Mouse (Mus musculus) midbrain, embryonic 16.5 days (tissue): ENCODE data around the gene Dcaf5. TPM values are rescaled to one million over a fixed set of nuclear protein-coding genes. Genes with fewer than 3 reads are reported as not detected.

Experiments used
- ATAC-seq: fragments of 200-750 bp; cut with Nextera tagmentation; 2 replicates; pipeline ENCODE4 v1.8.0; 2017; ENCODE audit warnings: moderate TSS enrichment
- H3K27ac ChIP-seq: fragments of 300-500 bp; sonication (generic); 2 replicates; pipeline ENCODE4 v1.5.1; 2014; ENCODE audit warnings: mild to moderate bottlenecking, low read length, mixed read lengths
- H3K27me3 ChIP-seq: fragments of 300-500 bp; sonication (generic); 2 replicates; pipeline ENCODE4 v1.6.1; 2014; ENCODE audit warnings: low read depth, low read length, mixed read lengths; ENCODE audit not compliant: control insufficient read depth, insufficient read depth
- H3K36me3 ChIP-seq: fragments of 300-500 bp; sonication (generic); 2 replicates; pipeline ENCODE4 v1.6.1; 2014; ENCODE audit warnings: mild to moderate bottlenecking, low read length, moderate library complexity, mixed read lengths; ENCODE audit not compliant: control insufficient read depth, insufficient read depth
- H3K4me1 ChIP-seq: fragments of 300-500 bp; sonication (generic); 2 replicates; pipeline ENCODE4 v1.6.1; 2014; ENCODE audit warnings: mild to moderate bottlenecking, low read length, mixed read lengths; ENCODE audit not compliant: control insufficient read depth, insufficient read depth
- H3K4me2 ChIP-seq: fragments of 300-500 bp; sonication (generic); 2 replicates; pipeline ENCODE4 v1.6.1; 2014; ENCODE audit warnings: mild to moderate bottlenecking, low read length, mixed read lengths
- H3K4me3 ChIP-seq: fragments of 300-500 bp; sonication (generic); 2 replicates; pipeline ENCODE4 v1.5.1; 2014; ENCODE audit warnings: low read depth, mild to moderate bottlenecking, low read length, moderate library complexity, mixed read lengths
- H3K9ac ChIP-seq: fragments of 300-500 bp; sonication (generic); 2 replicates; pipeline ENCODE4 v1.6.1; 2014; ENCODE audit warnings: low read depth, low read length, mixed read lengths
- H3K9me3 ChIP-seq: fragments of 300-500 bp; sonication (generic); replicated peaks from 2 replicates; pipeline ENCODE4 v1.6.1; 2014; ENCODE audit warnings: mild to moderate bottlenecking, low read length, mixed read lengths; ENCODE audit not compliant: control insufficient read depth, poor library complexity, severe bottlenecking
- WGBS: fragments of 180-500 bp; shearing (Covaris S2); extraction: QIAGEN DNeasy Blood & Tissue Kit; methylation state at CpG from one replicate; pipeline ENCODE4 v1.1.7; 2014; 5-methylcytosine and 5-hydroxymethylcytosine counted together
- polyA plus RNA-seq: library from polyadenylated mRNA; unstranded; fragments of >200 nt; fragmentation: Nextera tagmentation; extraction: Ambion mirVana; gene quantifications from 2 replicates; pipeline ENCODE4 v1.2.1, GENCODE M21; 2015

Gene Dcaf5
- polyA plus RNA-seq, 1 experiment from 2014 or later, result 25.0 TPM

DNA sequence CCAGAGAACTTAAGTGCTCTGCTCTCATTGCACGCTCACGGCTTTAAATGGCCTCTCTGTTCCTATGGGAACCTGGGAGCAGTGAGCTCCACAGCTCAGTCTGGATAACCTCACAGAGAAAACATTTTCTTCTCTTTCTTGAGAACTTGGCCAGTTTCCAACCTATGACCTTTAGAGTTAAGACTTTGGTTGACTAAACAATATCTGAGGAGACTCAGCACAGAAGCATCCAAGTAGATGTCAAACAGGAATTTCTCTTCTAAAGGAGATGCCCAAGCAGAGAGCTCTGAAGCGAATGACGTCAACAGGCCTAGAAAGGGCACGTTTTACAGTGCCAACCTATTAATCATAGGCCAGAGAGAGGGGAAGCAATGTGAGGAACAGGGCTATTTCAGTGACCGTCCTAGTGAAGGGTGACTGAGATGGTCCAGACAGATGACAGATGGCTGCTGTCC is 91.6 kb downstream of the Dcaf5 start:
- no peak overlapping the region for H3K4me2 ChIP-seq
- H3K27ac ChIP-seq, result no peak overlapping the region
- H3K4me3 ChIP-seq, result no peak overlapping the region
- no peak overlapping the region for H3K9ac ChIP-seq
- H3K4me1 ChIP-seq, result no peaks in the 10 kb centered on the region
- peaks cover 11% of the 10 kb centered on the region for H3K36me3 ChIP-seq
- 0 out of 2 replicates have a peak, but pooled peaks have one; percentile 45 for ATAC-seq
- H3K27me3 ChIP-seq, result no peaks in the 10 kb centered on the region
- no peaks in the 10 kb centered on the region for H3K9me3 ChIP-seq
- whole genome bisulfite sequencing, result 72% methylated on average over 6 of the region's 6 CpGs

DNA sequence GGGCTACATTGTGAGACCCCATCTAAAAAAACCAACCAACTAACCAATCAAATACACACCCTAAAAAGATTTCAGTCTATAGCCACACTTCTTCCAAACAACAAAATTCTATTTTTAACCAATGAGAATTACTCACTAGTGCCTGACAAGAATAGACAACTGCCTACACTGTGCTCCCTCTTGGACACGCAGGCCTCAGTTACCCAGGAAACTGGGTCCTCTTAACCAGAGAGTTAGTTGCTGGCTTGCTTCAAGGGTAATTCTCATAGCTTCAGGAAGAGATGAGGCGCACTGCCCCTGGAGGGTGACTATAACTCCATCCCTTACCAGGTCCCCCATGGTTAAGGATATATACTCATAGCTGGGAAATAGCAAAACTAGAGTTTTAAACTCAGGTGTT is 95.5 kb downstream of the Dcaf5 start:
- no peak overlapping the region for H3K4me3 ChIP-seq
- H3K27me3 ChIP-seq, result no peaks in the 10 kb centered on the region
- H3K9ac ChIP-seq, result no peak overlapping the region
- WGBS, result 97% methylated on average over 2 of the region's 2 CpGs
- H3K27ac ChIP-seq, result no peak overlapping the region
- H3K4me2 ChIP-seq, result no peak overlapping the region
- no peaks in the 10 kb centered on the region for H3K4me1 ChIP-seq
- no peaks in the 10 kb centered on the region for H3K9me3 ChIP-seq
- no peak for ATAC-seq
- peaks cover 25% of the 10 kb centered on the region for H3K36me3 ChIP-seq

DNA sequence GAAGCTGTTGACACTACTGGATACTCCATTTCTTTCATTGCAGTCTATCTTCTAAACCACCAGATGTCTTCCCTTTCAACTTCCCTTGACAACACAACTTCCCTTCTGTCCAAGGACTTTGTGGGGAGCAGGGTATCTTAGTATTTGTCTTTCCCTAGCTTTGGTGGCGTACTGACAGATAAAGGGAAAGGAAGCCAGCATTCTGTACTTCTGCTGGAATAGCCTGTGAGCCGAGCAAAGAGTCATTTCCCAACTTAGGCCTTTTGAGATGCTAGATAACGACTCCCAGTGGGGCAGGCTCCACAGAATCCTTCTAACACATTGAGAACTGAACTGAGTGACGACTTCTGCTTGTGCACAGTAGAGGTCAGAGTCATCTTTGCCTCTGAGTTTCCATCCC is 102.2 kb downstream of the Dcaf5 start:
- H3K36me3 ChIP-seq, result peaks cover 12% of the 10 kb centered on the region
- WGBS, result 68% methylated on average over 4 of the region's 4 CpGs
- no peak for ATAC-seq

DNA sequence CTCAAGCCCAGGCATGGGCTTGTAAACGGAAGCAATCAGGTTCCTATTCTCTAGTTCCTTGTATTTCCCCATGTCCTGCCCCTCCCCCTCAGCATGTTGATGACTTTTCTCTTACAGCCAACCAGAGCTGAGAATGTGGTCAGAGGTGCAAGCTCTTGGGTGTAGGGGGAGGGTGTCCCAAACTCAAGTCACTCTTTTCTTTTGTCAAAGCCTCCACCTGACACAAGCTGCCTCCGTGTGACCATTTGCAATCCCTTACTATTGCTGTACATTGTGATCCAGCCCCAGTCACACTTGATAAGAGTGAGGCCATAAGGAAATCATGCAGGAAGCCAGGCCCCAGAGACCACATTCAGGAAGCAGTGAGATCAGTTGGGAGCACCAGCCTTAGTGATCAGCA is 104.8 kb downstream of the Dcaf5 start:
- Histone ChIP-seq H3K27me3 (no peaks in the 10 kb centered on the region), H3K9me3 (no peaks in the 10 kb centered on the region), H3K4me2 (no peak overlapping the region), H3K27ac (no peak overlapping the region), H3K36me3 (no peaks in the 10 kb centered on the region), H3K4me3 (no peak overlapping the region), H3K9ac (no peak overlapping the region), H3K4me1 (no peaks in the 10 kb centered on the region)
- ATAC-seq, result no peak
- WGBS, result 14% methylated on average over 2 of the region's 2 CpGs

More for the DNA sequence above, 102.2 kb downstream of the Dcaf5 start:
- Histone ChIP-seq H3K9ac (no peak overlapping the region), H3K4me1 (no peaks in the 10 kb centered on the region), H3K27ac (no peak overlapping the region), H3K27me3 (no peaks in the 10 kb centered on the region), H3K9me3 (no peaks in the 10 kb centered on the region), H3K4me2 (no peak overlapping the region), H3K4me3 (no peak overlapping the region)

DNA sequence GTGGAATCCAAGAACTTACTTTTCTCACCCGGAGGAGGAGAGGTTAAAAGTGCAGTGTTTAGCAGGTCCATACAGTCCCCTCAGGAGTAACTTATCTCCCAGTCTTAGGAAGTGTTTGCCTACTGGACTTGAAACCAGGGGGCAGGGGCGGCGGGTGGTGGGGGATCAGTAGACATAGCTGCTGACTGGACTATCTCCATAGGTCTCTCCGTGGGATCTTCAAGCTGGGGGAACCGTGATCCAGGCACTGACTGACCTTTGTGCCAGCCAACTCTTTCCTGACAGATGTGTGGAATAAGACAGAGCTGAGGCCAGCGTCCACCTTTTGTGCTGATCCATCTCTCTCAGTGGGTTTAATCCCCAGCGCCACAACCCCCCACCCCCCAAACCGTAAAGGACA is 105.6 kb downstream of the Dcaf5 start:
- Histone ChIP-seq H3K4me3 (no peak overlapping the region), H3K9me3 (no peaks in the 10 kb centered on the region), H3K4me1 (no peaks in the 10 kb centered on the region), H3K27ac (no peak overlapping the region), H3K36me3 (no peaks in the 10 kb centered on the region), H3K9ac (no peak overlapping the region), H3K4me2 (no peak overlapping the region), H3K27me3 (no peaks in the 10 kb centered on the region)
- 63% methylated on average over 8 of the region's 8 CpGs for WGBS
- ATAC-seq, result no peak

DNA sequence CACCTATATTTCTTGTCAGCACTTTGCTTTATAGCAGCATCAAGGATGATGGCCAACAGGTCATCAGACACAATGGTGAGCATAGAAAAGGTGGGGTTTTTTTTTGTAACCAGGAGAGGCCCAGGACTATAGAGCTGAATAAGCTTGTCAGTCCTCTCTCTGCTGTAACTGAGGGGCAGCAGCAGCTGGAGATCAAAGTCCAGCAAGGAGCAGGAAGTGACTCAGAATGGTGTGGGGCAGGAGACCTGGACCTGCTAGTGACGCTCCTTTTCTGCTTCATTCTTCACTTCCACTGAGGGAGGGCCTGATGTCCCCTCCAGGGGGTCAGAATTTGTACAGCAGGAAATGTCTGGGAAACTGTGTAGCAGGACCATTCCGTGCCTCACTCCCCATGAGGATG is 106.8 kb downstream of the Dcaf5 start:
- Histone ChIP-seq H3K4me3 (no peak overlapping the region), H3K9me3 (no peaks in the 10 kb centered on the region), H3K4me1 (no peaks in the 10 kb centered on the region), H3K27ac (no peak overlapping the region), H3K4me2 (no peak overlapping the region), H3K36me3 (no peaks in the 10 kb centered on the region), H3K9ac (no peak overlapping the region), H3K27me3 (no peaks in the 10 kb centered on the region)
- ATAC-seq, result no peak
- 60% methylated on average over 2 of the region's 2 CpGs for WGBS

DNA sequence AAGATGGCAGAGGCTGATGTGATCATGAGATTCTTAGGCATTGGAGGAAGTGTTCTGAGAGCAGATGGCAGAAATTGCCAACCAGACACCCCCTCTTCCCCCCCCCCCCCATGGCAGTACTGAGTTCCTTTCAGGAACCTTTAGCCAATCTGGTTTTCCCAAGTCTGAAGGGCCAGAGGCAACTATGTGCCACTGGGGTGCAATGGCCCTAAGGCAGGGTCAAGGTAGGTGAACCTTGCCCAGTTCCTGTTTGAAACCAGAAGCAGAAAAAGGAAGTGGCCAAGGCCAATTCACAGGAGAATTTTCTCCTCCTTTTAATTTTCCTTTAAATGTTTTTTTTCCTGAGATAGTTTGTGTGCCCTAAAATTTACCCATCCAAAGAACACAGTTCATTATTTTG is 110.4 kb downstream of the Dcaf5 start:
- no peaks in the 10 kb centered on the region for H3K36me3 ChIP-seq
- no peaks in the 10 kb centered on the region for H3K27me3 ChIP-seq

DNA sequence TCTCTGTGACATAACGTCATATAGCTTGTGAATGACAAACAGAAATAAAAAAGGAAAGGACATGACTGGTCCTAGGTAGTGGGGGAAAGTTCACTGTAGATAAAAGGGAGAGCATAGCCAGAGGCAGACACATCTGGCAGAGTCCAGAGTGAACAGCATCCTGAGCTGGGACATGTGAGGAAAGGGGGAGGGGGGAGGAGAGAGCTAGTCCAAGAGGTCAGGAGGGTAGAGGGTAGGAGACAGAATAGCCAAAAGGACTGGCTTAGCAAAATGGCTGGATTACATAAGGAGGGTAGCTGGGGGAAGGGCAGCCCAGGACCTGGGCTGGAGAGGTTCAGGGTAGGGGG is 111.6 kb downstream of the Dcaf5 start:
- no peak overlapping the region for H3K4me3 ChIP-seq
- H3K27me3 ChIP-seq, result no peaks in the 10 kb centered on the region
- no peak overlapping the region for H3K4me2 ChIP-seq
- no peak overlapping the region for H3K27ac ChIP-seq
- H3K36me3 ChIP-seq, result no peaks in the 10 kb centered on the region
- no peaks in the 10 kb centered on the region for H3K9me3 ChIP-seq
- ATAC-seq, result no peak
- H3K4me1 ChIP-seq, result no peaks in the 10 kb centered on the region
- no peak overlapping the region for H3K9ac ChIP-seq
- 58% methylated on average over 1 of the region's 1 CpGs for WGBS

More for the DNA sequence above, 110.4 kb downstream of the Dcaf5 start:
- no peak overlapping the region for H3K4me2 ChIP-seq
- H3K27ac ChIP-seq, result no peak overlapping the region
- H3K9ac ChIP-seq, result no peak overlapping the region
- no peak overlapping the region for H3K4me3 ChIP-seq
- ATAC-seq, result no peak
- H3K9me3 ChIP-seq, result no peaks in the 10 kb centered on the region
- no peaks in the 10 kb centered on the region for H3K4me1 ChIP-seq

DNA sequence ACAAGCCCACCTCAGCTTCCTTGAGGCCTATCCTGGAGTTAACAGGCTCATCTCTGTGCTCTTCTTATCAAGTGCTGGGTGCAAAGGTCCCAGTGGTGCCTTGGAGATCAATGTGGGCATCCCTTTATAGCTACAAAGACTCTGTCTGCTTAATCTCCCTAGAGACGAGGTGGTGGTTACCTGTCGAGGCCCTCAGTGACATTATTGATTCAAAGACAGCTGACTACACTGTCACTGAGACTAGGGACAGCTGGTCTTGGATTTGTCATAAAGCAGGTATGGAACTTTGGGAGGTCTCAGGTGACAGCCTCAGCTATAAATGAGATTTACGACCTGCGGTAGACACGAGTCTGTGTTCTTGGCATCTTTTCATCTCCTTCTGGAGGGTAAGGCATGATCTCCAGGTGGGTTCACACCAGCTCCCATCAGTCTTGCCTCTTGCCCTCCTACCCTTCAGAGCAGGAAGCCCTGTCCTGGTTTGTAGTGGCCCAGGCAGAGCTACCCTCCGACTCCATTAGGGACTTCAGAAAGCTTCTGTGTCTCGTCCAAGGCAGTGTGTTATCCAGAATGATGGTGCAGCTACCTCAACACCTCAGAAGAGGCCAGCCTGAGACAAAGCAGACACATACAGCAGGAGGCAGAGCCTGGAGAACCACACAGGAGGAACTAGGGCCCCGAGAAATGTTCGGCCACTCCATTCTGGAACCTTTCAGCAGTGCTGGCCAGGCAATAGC is 112.2 kb downstream of the Dcaf5 start:
- no peak for ATAC-seq
- WGBS, result 81% methylated on average over 9 of the region's 9 CpGs
- Histone ChIP-seq H3K36me3 (no peaks in the 10 kb centered on the region), H3K27ac (no peak overlapping the region), H3K9ac (no peak overlapping the region), H3K4me1 (no peaks in the 10 kb centered on the region), H3K27me3 (no peaks in the 10 kb centered on the region), H3K4me3 (no peak overlapping the region), H3K4me2 (no peak overlapping the region), H3K9me3 (no peaks in the 10 kb centered on the region)
